Mouse (Mus musculus) adrenal gland, postnatal 25 days (tissue): ENCODE measurements around the gene Lig1. TPM values are rescaled to one million over a fixed set of nuclear protein-coding genes. Genes with fewer than 3 reads are reported as not detected.

ENCODE experiments used
- DNase-seq: peaks from one replicate; pipeline ENCODE4 v3.0.0; 2021; ENCODE audit warnings: mixed read lengths
- total RNA-seq: library from RNA; stranded (reverse); gene quantifications from 2 replicates; pipeline ENCODE4 v1.2.3, GENCODE M21; 2021

The Lig1 gene
- total RNA-seq, 1 experiment from 2014 or later: 20.2 TPM

DNA sequence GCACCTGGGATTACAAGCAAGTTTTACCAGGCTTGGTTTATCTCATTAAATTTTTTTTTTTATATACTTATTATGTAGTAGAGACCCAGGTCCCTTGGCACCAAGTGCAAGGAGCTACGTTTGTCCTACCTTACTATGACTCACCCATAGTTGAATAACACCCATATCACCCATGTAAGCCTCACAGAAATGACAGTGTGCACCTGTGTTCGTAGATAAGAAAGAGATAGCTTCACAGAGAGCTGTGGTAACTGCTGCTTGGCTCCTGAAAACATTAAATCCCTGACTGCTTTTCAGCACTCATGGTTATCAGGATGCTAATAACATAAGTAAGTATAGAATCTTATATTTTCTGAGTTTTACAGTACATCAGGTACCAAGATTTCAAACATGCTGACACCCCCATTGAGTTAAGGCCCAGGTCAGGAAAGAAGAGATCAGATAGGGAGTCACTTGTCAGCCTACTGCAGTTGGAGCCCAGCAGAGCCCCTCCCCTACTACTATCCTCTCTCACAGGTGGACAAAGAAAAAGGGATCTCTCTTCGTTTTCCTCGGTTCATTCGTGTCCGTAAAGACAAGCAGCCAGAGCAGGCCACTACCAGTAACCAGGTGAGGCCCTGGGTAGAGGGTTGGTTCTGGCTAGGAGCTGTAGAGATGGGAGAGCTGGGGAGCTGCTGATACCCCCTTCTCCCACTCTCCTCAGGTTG is 33.6 kb downstream of the Lig1 start:
- DNase-seq: no peak

DNA sequence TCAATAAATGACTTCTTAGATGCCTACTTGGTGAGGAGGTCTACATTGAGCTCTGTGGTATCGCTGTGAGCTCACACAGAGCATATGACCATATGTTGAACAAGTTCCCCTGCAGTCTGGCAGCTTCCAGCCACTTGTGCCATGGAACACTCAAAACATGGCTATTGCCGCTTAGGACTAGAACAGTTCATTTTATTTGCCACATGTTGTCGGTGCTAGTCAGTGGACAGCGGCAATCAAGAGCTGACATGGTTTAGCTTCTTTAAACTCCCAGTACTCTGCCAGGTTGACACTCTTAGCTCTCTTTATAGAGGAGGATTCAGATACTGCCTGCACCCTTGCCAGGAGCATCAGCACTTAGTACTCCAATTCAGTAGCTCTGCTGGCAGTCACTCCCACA is 34.3 kb downstream of the Lig1 start:
- no peak for DNase-seq

DNA sequence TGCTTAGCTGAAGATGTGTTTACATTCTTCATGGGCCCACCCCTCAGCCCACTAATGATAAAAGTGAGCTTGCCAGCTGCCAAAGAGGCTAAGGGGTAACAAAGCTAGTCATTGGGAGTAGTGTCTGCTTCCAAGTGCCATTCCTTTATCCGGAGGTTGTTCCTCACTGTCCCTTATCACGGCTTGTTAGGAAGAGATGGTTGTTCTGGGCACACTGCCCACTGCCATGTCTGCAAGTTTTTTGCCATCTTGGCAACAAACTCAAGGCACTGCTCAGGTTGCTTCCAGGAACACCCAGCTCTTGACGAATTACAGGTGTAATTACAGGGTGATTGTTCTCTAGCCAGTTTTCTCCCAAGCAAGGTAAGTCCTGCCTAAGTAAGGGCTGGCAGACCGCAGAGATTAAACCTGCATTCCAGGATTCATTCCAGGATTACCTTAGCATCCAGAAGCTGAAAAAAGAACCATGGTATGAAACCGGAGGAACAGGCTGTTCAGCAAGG is 37.1 kb downstream of the Lig1 start:
- DNase-seq: no peak

DNA sequence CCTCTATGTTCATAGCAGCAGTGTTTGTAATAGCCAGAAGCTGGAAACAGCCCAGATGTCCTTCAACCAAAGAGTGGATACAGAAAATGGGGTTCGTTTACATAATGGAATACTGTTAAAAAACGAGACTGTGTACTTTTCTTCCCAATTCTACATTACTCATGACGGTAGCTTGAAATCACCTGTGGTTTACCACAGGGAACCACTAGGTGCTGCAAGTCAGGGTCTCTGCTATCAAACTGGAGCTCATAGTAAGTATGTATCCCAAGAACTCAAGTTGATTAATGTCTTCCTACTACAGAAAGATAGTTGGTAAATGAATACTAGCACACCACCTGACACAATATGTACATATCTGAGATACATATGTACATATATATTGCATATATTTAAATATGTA is 44.3 kb downstream of the Lig1 start:
- no peak for DNase-seq

DNA sequence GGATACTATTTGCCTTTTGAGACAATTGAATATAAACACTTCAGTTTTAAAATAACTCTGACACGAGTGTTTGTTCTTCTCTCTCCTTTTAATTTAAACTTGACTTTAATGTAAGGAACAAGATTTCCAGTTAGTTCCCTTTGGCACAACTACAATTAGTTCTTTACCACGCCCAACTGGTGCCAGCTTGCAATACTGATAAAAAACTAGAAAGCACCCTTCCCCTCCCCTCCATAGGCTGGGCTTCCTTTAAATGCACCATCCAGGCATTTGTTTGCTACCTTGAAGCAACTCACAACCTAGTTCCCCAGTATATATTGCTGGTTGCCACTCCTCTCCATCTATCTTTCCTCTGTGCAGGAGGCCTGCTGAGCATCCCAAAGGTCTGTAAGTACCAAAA is 47.2 kb downstream of the Lig1 start, which contains the start of gene Pla2g4c:
TSS of gene Pla2g4c (plus strand) at position 340 of the 400 bp plus-strand sequence.
- no peak for DNase-seq

DNA sequence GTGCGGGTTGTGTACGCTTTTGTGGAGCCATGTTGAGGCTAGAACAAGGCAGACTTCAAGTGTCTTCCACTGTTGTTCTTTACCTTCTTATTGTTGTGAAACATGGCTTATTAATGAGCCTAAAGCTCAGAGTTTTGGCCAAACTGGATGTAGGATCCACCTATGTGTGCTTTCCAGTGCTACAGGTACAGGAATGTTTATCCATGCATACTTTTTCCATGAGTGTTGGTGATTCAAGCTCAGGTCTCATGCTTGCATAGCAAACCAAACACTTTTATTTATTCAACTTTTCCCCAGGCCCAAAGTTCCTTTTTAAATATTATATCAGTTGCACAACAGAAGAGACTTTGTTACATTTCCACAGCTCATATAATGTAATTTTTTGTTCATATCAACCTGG is 53.5 kb downstream of the Lig1 start:
- DNase-seq: no peak

DNA sequence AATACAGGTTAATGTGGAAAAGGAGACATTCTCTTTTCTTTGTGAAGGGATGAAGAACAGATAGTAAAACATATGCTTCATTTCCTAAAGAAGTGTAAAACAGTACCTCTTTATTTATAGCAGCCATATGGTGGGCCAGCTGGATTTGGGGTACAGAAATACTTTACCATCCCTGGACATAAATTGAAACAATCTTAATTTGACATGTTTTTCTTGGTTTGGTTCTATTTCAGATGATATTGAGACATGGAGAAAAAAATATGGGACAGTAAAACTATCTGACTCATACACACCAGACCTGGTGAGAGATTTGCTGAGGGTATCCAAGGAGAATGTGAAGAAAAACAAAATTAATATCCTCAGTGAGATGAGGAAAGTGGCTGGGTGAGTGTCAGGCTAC is 78.9 kb downstream of the Lig1 start:
- DNase-seq: no peak

Other genes with a start within 250 kb of the Lig1 start
- 218 and 223 TPM in 2 replicates for gene Chmp2a, start 242.5 kb upstream of the Lig1 start, total RNA-seq
- 170 and 192 TPM in 2 replicates for gene Ube2m, start 239.0 kb upstream of the Lig1 start, total RNA-seq
- gene Mzf1, start 222.5 kb upstream of the Lig1 start, total RNA-seq: 3.8 and 4.1 TPM in 2 replicates
- not detected in 2 replicates for gene Vmn1r85, start 182.1 kb upstream of the Lig1 start, total RNA-seq
- not detected in 2 replicates for gene Vmn1r86, start 157.4 kb upstream of the Lig1 start, total RNA-seq
- not detected in 2 replicates for gene Vmn1r87, start 137.1 kb upstream of the Lig1 start, total RNA-seq
- gene Vmn1r88, start 117.7 kb upstream of the Lig1 start, total RNA-seq: 0.12 TPM in 1 of 2 replicates, not detected in the other
- not detected in 2 replicates for gene Vmn1r89, start 64.3 kb upstream of the Lig1 start, total RNA-seq
- 13.2 and 14.5 TPM in 2 replicates for gene Zswim9, start 1.4 kb downstream of the Lig1 start, total RNA-seq
- gene Pla2g4c, start 47.4 kb downstream of the Lig1 start, total RNA-seq: 0.12 and 0.43 TPM in 2 replicates
- 0.18 TPM in 1 of 2 replicates, not detected in the other for gene Cabp5, start 120.8 kb downstream of the Lig1 start, total RNA-seq
- not detected in 2 replicates for gene Bsph1, start 173.6 kb downstream of the Lig1 start, total RNA-seq